Mouse (Mus musculus) kidney, embryonic 16.5 days (tissue): ENCODE data around the gene Acp7. TPM values are rescaled to one million over a fixed set of nuclear protein-coding genes. Genes with fewer than 3 reads are reported as not detected.

Source experiments
- ATAC-seq: fragments of 200-750 bp; cut with Nextera tagmentation; 2 replicates; pipeline ENCODE4 v1.8.0; 2017; ENCODE audit warnings: moderate TSS enrichment; ENCODE audit not compliant: low FRiP score, low TSS enrichment
- H3K27ac ChIP-seq: fragments of 300-500 bp; sonication (generic); 2 replicates; pipeline ENCODE4 v1.5.1; 2014; ENCODE audit warnings: low read length
- H3K27me3 ChIP-seq: fragments of 300-500 bp; sonication (generic); 2 replicates; pipeline ENCODE4 v1.6.1; 2014; ENCODE audit warnings: low read length, control low read depth, mixed read lengths; ENCODE audit not compliant: insufficient read depth
- H3K36me3 ChIP-seq: fragments of 300-500 bp; sonication (generic); 2 replicates; pipeline ENCODE4 v1.6.1; 2014; ENCODE audit warnings: low read length, control low read depth, mixed read lengths; ENCODE audit not compliant: insufficient read depth
- H3K4me1 ChIP-seq: fragments of 300-500 bp; sonication (generic); 2 replicates; pipeline ENCODE4 v1.6.1; 2014; ENCODE audit warnings: low read length, control low read depth, mixed read lengths; ENCODE audit not compliant: insufficient read depth
- H3K4me2 ChIP-seq: fragments of 300-500 bp; sonication (generic); replicated peaks from 2 replicates; pipeline ENCODE4 v1.6.1; 2014; ENCODE audit warnings: low read depth, low read length
- H3K4me3 ChIP-seq: fragments of 300-500 bp; sonication (generic); 2 replicates; pipeline ENCODE4 v1.5.1; 2014; ENCODE audit warnings: mild to moderate bottlenecking, low read length
- H3K9ac ChIP-seq: fragments of 300-500 bp; sonication (generic); replicated peaks from 2 replicates; pipeline ENCODE4 v1.6.1; 2014; ENCODE audit warnings: low read length
- H3K9me3 ChIP-seq: fragments of 300-500 bp; sonication (generic); 2 replicates; pipeline ENCODE4 v1.6.1; 2016; ENCODE audit warnings: low read length, control low read depth
- WGBS: fragments of 180-500 bp; shearing (Covaris S2); extraction: QIAGEN DNeasy Blood & Tissue Kit; methylation state at CpG from one replicate; pipeline ENCODE4 v1.1.7; 2014; 5-methylcytosine and 5-hydroxymethylcytosine counted together
- polyA plus RNA-seq: library from polyadenylated mRNA; unstranded; fragments of >200 nt; fragmentation: Nextera tagmentation; extraction: Ambion mirVana; gene quantifications from 2 replicates; pipeline ENCODE4 v1.2.1, GENCODE M21; 2015

Acp7 gene
- polyA plus RNA-seq, 1 experiment from 2014 or later, result not detected

GRCm38 (mm10) chr7:28568253-28568652, 62.9 kb downstream of the Acp7 start:
- H3K4me2 ChIP-seq, result no peak overlapping the region
- H3K9ac ChIP-seq, result no peak overlapping the region
- H3K4me3 ChIP-seq, result no peak overlapping the region
- no peak overlapping the region for H3K27ac ChIP-seq
- no peaks in the 10 kb centered on the region for H3K27me3 ChIP-seq
- no peaks in the 10 kb centered on the region for H3K9me3 ChIP-seq
- H3K36me3 ChIP-seq, result peaks cover 54% of the 10 kb centered on the region
- no peak for ATAC-seq
- peaks cover 37% of the 10 kb centered on the region for H3K4me1 ChIP-seq

GRCm38 (mm10) chr7:28567539-28567938, 63.6 kb downstream of the Acp7 start:
- H3K9ac ChIP-seq, result no peak overlapping the region
- H3K4me2 ChIP-seq, result no peak overlapping the region
- H3K4me3 ChIP-seq, result no peak overlapping the region
- 84% methylated on average over 4 of the region's 4 CpGs for WGBS
- H3K27me3 ChIP-seq, result no peaks in the 10 kb centered on the region
- peaks cover 30% of the 10 kb centered on the region for H3K4me1 ChIP-seq
- H3K36me3 ChIP-seq, result peaks cover 62% of the 10 kb centered on the region
- no peak overlapping the region for H3K27ac ChIP-seq
- H3K9me3 ChIP-seq, result no peaks in the 10 kb centered on the region
- ATAC-seq, result no peak

- no peak overlapping the region for H3K4me2 ChIP-seq
- H3K27me3 ChIP-seq, result no peaks in the 10 kb centered on the region
- H3K36me3 ChIP-seq, result peaks cover 79% of the 10 kb centered on the region
- peaks cover 9% of the 10 kb centered on the region for H3K4me1 ChIP-seq
- ATAC-seq, result no peak
- no peak overlapping the region for H3K4me3 ChIP-seq
- no peaks in the 10 kb centered on the region for H3K9me3 ChIP-seq
- 77% methylated on average over 5 of the region's 5 CpGs for WGBS
- H3K27ac ChIP-seq, result no peak overlapping the region
- H3K9ac ChIP-seq, result no peak overlapping the region
Measured at GRCm38 (mm10) chr7:28565407-28565806, 65.7 kb downstream of the Acp7 start.

- peaks cover 7% of the 10 kb centered on the region for H3K4me1 ChIP-seq
- H3K9ac ChIP-seq, result no peak overlapping the region
- no peak overlapping the region for H3K4me3 ChIP-seq
- H3K27ac ChIP-seq, result no peak overlapping the region
- no peak overlapping the region for H3K4me2 ChIP-seq
- WGBS, result 93% methylated on average over 13 of the region's 13 CpGs
- no peaks in the 10 kb centered on the region for H3K9me3 ChIP-seq
- ATAC-seq, result no peak
- H3K27me3 ChIP-seq, result no peaks in the 10 kb centered on the region
- peaks cover 86% of the 10 kb centered on the region for H3K36me3 ChIP-seq
Measured at GRCm38 (mm10) chr7:28562951-28563350, 68.2 kb downstream of the Acp7 start.

GRCm38 (mm10) chr7:28562371-28562770, 68.8 kb downstream of the Acp7 start:
- H3K9me3 ChIP-seq, result no peaks in the 10 kb centered on the region
- H3K27me3 ChIP-seq, result no peaks in the 10 kb centered on the region
- no peak overlapping the region for H3K4me3 ChIP-seq
- no peak for ATAC-seq
- H3K27ac ChIP-seq, result no peak overlapping the region
- peaks cover 7% of the 10 kb centered on the region for H3K4me1 ChIP-seq
- H3K36me3 ChIP-seq, result peaks cover 80% of the 10 kb centered on the region
- no peak overlapping the region for H3K9ac ChIP-seq
- 84% methylated on average over 13 of the region's 13 CpGs for WGBS
- H3K4me2 ChIP-seq, result no peak overlapping the region

GRCm38 (mm10) chr7:28561967-28562366, 69.2 kb downstream of the Acp7 start:
- Histone ChIP-seq H3K27me3 (no peaks in the 10 kb centered on the region), H3K4me3 (no peak overlapping the region), H3K27ac (no peak overlapping the region), H3K36me3 (peaks cover 76% of the 10 kb centered on the region), H3K4me2 (no peak overlapping the region), H3K9ac (no peak overlapping the region), H3K9me3 (no peaks in the 10 kb centered on the region), H3K4me1 (peaks cover 7% of the 10 kb centered on the region)
- WGBS, result 92% methylated on average over 11 of the region's 11 CpGs
- ATAC-seq, result no peak

GRCm38 (mm10) chr7:28560856-28561255, 70.3 kb downstream of the Acp7 start:
- Histone ChIP-seq H3K36me3 (peaks cover 65% of the 10 kb centered on the region), H3K27ac (no peak overlapping the region), H3K27me3 (no peaks in the 10 kb centered on the region), H3K4me2 (no peak overlapping the region), H3K9ac (no peak overlapping the region), H3K9me3 (no peaks in the 10 kb centered on the region), H3K4me3 (no peak overlapping the region), H3K4me1 (peaks cover 7% of the 10 kb centered on the region)
- ATAC-seq, result no peak
- WGBS, result 87% methylated on average over 10 of the region's 10 CpGs

GRCm38 (mm10) chr7:28558486-28558885, 72.6 kb downstream of the Acp7 start:
- H3K4me2 ChIP-seq, result no peak overlapping the region
- H3K27ac ChIP-seq, result peak overlapping the region; percentile 44; the same call in 1 of the 2 replicates
- no peaks in the 10 kb centered on the region for H3K27me3 ChIP-seq
- H3K36me3 ChIP-seq, result peaks cover 42% of the 10 kb centered on the region
- no peaks in the 10 kb centered on the region for H3K9me3 ChIP-seq
- WGBS, result 49% methylated on average over 4 of the region's 4 CpGs
- no peak overlapping the region for H3K4me3 ChIP-seq
- ATAC-seq, result peak; percentile 75
- no peak overlapping the region for H3K9ac ChIP-seq
- peaks cover 7% of the 10 kb centered on the region for H3K4me1 ChIP-seq

- no peaks in the 10 kb centered on the region for H3K27me3 ChIP-seq
- H3K4me1 ChIP-seq, result peaks cover 7% of the 10 kb centered on the region
- no peak overlapping the region for H3K4me2 ChIP-seq
- H3K9ac ChIP-seq, result no peak overlapping the region
- H3K4me3 ChIP-seq, result no peak overlapping the region
- H3K36me3 ChIP-seq, result peaks cover 35% of the 10 kb centered on the region
- 0 out of 2 replicates have a peak, but pooled peaks cover 1% of the 10 kb centered on the region for H3K9me3 ChIP-seq
- H3K27ac ChIP-seq, result no peak overlapping the region
- no peak for ATAC-seq
- 76% methylated on average over 6 of the region's 6 CpGs for WGBS
Measured at GRCm38 (mm10) chr7:28557708-28558107, 73.4 kb downstream of the Acp7 start.
